Mouse (Mus musculus): ENCODE data around the gene Zfp740.
"Not testable (repeated sequence)": the region's sequence is repeated elsewhere in the genome, so short reads cannot be mapped to it uniquely, and the experiment has no call there.

Gene Zfp740

DNA sequence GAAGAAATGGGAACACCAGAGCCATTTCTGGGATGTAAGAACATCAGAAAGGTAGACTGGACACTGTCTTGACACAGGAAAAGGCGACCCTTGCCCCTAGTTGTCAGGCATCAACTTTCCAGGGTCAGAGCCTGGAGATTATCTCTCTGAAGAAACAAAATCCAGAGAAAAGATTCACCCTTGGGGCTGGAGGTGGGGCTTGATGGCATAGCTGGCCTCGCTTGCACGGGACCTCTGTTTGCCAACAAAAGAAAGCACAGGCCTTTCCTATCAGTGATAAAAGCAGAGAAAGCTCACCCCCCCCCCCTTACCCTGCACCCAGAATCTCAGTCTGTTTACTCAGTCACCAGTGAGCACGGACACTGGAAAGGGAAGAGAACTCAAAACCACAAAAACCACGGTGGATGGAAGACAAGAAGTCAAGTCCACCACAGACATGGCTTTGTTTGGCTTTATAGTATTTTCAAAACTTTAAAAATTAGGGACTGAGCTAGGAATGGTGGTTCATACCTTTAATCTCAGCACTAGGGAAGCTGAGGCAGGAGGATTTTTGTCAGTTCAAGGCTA, 10.1 kb upstream of the Zfp740 start:
- DNase-seq, result no peak

DNA sequence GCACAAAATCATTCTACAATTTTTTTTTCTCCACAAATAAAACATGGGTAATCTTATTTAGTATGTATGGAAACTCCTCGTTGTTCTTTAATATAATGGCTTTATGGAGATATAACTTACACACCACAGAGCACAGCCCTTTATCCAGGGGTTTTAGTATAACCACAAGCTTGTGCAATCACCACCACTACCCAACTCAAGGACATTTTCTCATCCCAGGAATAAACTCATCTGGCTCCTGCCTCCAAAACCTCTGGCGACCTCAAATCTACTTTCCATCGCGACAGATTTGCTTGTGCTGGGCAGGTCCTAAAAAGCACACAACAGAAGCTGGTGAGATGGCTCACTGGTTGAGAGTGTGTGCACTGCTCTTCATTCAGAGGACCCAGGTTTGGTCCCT, 9.4 kb upstream of the Zfp740 start:
- no peak for DNase-seq

DNA sequence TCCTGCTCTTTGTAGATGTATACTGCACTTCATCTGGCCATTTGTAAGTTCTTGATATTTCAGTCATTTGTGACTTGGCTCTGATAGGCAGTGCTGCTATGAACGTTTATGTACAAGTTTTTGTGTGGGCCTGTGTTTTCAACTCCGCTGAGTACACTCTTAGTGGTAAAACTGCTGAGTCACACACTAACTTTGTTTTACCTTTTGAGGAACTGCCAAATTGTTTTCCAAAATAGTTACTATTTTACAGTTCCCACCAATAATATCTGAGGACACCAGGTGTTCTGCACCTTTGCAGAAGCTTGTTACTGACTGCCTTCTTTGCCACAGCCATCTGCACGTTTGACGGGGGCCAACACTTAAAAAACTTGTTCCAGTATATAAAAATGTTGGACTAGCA, 8.6 kb upstream of the Zfp740 start:
- no peak for DNase-seq

DNA sequence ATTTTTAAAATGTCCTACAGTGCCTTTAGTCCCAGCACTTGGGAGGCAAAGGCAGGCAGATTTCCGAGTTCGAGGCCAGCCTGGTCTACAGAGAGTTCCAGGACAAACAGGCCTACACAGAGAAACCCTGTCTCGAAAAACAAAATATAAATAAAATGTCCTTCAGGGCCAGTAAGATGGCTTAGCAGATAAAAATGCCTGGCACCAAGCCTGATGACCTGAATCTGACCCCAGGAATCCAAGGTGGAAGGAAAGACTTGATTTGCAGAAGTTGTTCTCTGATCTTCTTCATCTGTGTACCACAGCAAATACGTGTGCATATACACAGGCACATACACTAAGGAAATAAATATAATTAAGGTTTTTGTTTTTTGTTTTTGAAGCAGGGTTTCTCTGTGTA, 7.7 kb upstream of the Zfp740 start:
- DNase-seq, result peak in 1 of 2 experiments; percentile 53

DNA sequence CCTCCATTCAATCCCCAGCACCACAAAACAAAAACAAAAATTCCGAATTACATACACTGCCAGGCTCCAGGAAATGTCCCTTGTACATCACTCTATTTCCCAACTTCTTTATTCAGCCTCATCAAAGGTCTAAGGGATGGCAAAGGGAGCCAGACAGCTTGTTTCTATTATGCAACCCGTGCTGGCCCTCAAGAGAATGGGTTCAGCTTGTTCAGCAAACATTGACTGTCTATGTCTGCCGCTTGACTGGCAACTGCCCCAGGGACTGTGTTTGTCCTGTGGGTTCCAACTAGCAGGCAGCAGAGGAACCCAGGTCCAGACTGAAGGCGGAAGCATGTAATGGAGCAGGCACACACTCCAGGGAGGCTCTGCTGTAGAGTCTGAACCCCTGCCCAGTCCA, 4.2 kb upstream of the Zfp740 start:
- DNase-seq, result no peak

DNA sequence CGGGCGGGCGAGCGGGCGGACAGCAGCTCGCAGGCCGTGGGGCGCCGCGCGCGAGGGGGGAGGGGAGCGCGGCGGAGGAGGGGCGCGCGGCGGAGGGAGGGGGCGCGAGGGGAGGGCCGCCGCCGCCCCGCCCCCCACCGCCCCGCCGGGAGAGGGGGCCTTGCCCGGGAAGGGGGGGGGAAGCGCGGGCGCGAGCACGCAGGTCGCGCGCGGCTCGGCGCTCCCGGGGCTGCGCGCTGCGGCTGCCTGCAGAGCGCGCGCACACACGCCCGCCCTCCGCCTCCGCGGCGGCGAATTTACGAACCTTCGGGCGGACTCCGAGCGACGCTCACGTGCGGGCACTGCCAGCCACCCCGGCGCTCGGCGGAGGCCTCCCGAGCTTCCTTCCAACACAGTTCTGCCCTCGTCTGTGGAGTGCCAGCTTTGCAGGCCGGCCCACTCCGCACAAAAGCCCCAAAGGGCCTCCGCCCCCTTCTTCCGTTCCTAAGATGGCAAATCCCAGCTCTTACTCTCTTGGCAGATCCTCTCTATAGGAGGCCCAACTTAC, 859 bp downstream of the Zfp740 start:
- DNase-seq, result peak; percentile 68 to 90

DNA sequence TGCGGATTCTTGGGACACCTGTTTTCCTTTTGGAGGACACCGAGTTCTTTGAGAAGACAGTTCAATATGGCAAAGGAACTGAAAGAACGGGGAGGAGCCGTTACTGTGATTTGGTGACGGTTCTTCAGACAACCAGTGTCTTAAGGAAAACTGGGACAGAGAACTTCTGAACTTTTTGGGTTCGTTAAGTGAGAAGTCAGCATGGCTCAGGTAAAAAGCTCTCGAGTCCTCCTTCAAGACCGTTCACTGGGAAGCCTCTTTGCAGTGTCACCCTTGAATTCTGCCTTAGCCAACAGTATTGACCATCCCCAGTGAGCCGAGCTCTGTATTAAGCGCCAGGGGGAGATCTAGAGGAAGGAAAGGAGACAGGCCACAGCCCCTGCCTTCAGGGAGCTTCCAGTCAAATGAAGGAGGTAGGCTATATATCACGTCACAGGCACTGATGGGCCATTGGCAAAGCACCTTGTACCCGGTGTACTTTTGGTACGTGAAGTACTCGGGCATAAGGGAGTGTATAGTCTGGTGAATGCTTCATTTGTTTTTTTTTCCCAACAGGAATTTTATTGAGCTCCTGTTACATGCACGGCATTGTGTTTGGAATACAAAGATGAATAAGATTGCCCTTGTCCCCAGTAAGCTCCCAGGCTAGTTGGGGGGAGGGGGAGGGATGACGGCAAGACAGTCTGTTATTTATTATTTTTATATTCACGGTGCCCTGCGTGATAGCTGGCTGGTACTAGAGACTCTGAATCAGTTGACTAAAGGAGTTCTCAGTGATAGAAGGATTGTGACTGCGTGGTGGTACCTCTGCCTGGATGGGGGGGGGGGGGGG, 1.8 kb downstream of the Zfp740 start, which contains the start of gene Csad:
Gene Csad (minus strand): TSS at position 51 of the 832 bp plus-strand sequence.
- no peak for DNase-seq

DNA sequence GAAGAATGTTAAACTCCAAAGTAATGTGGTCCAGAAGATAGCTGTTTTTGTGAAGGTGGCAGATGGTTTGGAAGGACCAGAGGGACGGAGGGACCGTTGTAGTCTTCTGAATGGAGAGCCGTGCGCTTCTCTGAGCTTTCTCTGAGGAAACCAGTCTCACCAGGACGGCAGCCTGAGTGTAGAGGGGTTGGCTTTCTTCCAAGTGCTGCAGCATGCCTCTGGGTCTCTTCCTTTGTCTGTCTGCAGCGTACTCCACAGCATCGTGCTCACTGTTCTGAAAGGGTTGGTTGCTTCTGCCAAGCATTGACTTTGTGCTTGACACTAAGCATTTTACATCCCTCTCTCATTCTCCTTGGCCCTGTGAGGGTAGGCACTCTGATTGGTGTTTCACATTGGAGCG, 2.7 kb downstream of the Zfp740 start:
- peak; percentile 50 to 53 for DNase-seq

DNA sequence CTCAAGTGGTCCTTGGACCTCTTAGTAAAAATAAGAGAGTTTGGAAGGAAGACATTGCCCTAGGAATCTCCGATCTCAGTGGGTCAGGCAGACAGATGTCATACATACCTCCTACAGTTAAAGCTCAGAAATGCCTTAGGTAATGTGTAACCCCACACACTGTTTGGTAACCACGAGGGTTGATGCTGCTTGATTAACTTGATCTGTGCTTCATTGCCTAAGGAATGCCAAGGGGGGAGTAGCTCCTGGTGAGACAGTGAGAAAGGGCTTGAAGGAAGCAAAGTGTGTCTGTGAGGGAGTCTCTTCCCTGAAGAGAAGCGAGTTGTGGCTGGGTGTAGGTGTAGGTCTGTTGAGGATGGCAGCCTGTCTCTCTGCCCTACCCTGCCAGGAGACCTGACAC, 4.3 kb downstream of the Zfp740 start:
- peak in 1 of 2 experiments; percentile 55 for DNase-seq

DNA sequence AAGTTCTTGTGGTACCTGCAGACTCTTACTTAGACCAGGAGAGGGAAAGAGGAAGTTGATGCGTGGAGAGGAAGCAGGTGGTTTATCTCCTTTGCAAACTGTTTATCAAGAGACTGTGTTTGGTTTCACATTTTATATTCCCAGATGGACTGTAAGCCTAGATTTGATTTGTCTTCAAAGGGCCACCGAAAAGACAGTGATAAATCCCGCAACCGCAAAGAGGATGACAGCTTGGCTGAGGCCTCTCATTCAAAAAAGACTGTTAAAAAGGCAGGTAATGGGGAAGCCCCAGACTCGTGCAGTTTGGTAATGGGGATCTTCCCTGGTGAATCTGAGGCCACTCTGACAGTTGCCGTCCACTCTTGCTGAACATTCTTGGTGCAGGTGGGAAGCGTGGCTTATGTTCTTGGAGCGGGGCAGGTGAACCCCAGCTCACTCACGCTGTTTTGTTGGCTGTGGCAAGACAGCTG, 5.1 kb downstream of the Zfp740 start:
- no peak for DNase-seq

DNA sequence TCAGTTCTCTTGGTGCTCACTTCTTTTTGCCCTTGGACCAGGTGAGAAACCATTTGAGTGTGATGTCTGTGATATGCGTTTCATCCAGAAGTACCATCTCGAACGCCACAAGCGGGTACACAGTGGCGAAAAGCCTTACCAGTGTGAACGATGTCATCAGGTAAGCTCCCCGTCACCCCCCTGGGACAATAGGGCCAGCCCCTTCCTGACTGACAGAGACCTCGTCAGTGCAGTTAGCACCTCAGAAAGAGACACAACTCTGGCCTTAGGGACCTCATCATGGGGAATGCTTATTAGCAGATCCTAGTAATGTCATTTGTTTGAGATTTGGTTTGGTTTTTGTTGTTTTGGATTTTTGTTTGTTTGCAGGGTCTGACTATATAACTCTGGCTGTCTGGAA, 6.1 kb downstream of the Zfp740 start:
- DNase-seq, result no peak

DNA sequence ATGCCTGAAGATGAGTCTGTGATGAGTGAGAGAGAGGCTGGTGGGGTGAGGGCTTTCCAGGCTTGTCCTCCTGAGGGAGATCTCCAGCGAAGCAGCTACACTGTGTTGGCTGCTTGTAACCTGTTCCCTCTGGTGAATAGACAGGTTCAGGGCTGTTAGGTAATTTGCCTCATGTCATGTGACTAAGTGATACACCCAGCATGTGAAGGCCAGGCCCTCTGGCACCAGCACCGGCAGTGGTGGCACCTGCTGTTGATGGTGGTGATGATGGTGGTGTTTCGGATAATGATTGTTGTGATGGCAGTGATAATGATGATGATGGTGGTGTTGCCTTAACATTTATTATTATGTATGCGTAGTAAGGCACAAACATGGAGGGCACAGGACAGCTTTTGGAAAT, 7.8 kb downstream of the Zfp740 start:
- peak in 1 of 2 experiments; percentile 54 for DNase-seq

DNA sequence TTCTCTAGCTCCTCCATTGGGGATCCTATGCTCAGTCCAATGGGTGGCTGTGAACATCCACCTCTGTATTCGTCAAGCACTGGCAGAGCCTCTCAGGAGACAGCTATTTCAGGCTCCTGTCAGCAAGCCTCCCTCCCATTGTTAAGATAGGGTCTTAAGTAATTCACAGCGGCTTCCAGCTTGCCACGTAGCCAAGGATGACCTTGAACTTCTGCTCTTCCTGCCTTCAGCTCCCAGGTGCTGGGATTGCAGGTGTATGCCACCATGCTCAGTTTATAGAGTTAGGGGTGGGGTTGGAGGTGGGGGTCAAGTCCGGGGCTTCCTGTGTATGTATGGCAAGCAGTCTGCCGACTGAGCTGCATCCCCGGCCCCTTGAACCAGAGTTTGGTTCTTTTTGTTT, 8.8 kb downstream of the Zfp740 start:
- no peak for DNase-seq

DNA sequence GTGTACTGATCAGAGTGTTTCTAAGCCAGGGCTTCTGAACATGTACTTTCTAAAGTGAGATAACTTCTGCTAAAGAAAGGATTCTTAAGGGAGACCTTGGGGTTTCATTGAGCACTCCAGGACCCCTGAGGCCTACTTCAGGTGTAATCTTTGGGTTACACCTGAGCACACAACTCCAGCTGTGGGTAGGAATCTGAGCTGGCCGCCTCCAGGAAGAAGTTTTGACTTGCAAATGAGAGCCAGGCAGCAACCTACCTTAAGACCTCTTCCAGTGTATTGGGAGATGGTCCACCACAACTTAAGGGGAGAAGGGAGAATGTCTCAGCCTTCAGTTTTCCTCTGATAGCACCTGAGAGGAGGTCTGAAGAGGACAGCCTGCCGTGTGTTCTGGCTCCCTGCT, 11.1 kb downstream of the Zfp740 start:
- no peak for DNase-seq

DNA sequence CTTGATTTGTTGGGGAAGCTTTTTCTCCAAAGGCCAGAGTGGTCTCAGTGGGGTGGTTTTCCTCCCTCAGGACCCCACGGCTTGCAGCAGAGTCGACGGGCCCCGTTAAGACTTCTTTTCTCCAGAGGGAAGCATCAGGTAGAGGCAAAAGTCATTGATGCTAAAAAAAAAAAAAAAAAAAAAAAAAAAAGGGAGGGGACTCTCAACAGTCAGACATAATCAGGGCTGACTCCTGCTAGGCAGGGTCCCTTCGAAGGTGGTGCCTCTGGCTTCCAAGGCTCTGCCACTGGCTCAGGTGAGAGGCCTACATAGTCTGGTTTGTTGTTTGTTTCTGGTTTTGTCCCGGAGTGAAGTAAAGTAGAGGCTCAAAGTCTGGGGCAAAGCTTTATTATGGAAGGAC, 12.6 kb downstream of the Zfp740 start:
- no peak for DNase-seq

DNA sequence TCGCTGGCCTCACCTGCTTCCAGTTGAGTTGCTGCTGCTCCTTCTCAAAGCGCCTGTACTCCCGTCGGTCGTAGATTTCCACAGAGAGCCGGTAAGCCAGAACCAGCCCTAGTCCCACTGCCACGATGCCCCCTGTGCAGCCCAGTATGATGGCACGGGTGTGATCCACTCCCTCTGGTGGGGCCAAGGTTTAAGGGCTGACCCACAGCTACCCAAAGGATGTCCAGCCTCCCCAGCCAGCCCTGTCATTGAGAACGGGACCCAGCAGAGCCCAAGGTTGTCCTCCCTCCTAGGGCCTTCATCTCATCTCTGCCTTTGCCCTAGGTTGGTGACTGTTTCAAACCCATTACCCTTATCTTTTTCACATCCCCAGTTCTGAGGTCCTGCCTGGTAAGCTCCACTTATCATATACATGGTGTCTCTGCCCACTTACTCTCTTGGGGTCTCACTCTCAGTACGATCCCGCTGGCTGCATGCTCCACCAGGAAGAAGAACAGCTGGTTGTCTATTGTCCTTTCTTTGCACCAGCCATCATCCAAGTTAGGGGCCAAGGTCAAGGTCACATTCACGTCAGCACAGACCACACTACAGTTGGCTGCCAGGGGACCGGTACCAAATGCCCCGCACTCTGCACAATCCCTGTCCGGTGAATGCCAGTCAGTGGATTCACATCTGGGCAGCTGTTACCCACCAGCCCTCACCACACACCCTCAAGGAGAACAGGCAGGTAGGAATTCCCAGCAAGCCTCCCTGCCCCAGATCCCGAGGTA, 13.6 kb downstream of the Zfp740 start:
- no peak for DNase-seq

DNA sequence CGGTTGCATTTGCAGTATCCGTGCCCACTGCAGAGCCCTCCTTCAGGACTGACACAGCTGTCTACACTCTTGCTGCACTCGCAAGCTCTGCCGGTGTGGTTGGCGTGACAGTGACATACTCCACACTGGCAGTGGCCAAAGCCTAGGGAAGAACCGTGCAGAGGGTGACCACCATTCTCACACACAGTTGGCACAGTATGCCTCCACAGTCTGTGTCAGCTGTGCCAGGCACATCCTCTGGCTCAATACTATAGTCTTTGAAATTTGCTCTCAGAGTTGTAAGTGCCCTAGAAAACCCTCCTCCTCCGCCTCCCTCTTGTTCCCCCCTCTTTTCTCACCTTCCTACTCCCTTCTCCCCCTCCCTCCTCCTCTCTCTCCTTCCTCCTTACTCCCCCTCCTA, 14.3 kb downstream of the Zfp740 start:
- DNase-seq, result no peak

DNA sequence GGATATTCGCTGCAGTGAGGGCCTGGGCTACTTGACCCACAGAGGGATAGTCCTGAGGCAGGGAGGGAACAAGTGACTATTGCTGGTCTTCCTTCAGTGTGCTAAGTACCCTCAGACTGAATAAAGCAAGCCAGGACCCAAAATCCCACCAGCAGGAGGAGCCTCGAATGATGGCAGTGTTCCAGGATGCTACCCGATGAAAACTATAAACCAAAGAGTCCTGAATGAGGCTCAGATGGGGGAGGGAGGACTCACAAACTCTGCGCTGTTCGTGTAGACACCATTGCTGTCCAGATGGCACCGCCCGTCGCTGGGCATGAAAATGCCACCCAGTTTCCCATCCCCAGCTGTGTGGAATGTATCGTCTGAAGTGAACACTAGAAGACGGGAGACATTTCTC, 19.3 kb downstream of the Zfp740 start:
- DNase-seq, result no peak

DNA sequence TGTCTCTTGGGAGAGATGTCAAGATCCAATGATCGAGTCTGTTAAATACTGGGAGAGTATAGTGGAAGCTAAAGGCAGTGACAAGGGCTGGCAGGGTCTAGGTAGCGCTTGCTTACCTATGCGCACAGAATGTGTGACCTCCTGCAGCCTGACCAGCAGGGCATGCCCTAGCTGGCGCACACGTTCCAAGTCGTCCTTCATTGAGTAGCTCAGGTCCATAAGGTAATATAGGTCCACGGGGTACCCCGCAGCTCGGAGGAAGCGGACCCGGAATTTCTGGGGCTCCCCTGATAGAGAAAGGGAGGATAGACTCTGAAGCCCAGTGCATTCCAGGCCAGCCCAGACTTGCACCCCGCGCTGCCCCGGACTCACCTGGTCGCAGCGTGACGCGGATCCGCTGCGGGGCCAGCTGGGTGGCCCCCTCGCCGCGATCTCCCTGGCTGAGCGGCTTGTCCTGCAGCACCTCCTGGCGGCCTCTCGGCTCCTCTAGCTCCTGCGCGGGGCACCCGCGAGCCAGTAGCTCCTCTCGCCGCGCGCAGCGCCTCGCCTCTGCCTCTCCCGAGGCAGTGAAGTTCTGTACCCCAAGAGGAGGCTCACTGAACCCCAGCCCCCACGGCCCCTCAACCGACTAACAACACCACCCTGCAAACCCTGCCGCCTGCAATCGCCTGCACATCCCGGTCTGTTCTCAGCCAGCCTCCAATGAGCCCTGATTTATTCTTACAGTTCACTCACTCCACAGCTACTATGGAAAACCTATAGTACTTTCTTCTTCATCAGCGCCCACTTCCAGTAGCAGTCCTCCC, 21.3 kb downstream of the Zfp740 start:
- DNase-seq, result peak; percentile 87

DNA sequence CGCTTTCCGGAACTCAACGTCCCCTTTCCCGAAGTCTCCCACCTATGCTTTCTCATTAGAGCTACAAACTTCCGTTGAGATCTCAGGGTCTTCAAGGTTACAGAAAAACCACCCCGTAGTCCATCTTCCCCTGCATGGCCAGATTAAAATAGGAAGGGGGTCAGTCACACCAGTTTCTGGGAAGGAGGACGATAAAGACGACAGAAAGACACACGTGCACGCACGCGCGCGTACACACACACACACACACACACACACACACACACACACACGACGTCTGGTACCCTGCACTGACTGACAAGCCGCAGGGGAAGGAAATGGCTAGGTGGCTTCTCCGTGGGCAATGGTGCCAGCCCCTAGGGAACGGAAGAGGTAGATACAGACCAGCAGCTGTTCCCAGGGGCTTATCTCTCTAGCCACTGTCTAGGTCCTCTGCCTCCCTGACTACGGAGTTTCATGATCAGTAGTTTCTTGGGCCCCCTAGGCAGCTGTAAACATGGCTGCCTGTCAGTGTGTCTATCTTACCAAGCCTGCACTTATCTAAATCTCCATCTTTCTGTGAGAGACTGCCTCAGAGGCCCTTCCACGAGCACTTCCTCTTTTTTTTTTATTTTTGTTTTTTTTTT, 22.1 kb downstream of the Zfp740 start:
- no peak for DNase-seq

DNA sequence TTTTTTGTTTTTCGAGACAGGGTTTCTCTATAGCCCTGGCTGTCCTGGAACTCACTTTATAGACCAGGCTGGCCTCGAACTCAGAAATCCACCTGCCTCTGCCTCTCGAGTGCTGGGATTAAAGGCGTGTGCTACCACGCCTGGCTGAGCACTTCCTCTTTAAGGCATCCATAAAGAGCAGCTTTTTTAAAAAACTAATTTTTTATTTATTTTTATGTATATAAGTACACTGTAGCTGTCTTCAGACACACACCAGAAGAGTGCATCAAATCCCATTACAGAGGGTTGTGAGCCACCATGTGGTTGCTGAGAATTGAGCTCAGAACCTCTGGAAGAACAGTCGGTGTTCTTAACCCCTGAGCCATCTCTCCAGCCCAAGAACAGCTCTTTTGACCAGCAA, 22.6 kb downstream of the Zfp740 start:
- not testable (repeated sequence) for DNase-seq

Data from kidney, postnatal 25 days (tissue).